Mouse (Mus musculus) hindbrain, embryonic 14.5 days (tissue): ENCODE measurements around the gene Ddx23. TPM values are rescaled to one million over a fixed set of nuclear protein-coding genes. Genes with fewer than 3 reads are reported as not detected.
A peak's percentile ranks its signal among the peaks of the same experiment; 100 is the strongest.

Source experiments
- ATAC-seq: fragments of 200-750 bp; cut with Nextera tagmentation; 2 replicates; pipeline ENCODE4 v1.8.0; 2017; ENCODE audit warnings: moderate number of reproducible peaks, mild to moderate bottlenecking, moderate TSS enrichment, moderate library complexity; ENCODE audit not compliant: low FRiP score
- DNase-seq: peaks from one replicate; pipeline ENCODE4 v3.0.0-alpha.2; 2015; ENCODE audit warnings: low spot score
- H3K27ac ChIP-seq: fragments of 300-500 bp; sonication (generic); 2 replicates; pipeline ENCODE4 v1.5.1; 2014; ENCODE audit warnings: mild to moderate bottlenecking, moderate library complexity
- H3K27me3 ChIP-seq: fragments of 300-500 bp; sonication (generic); 2 replicates; pipeline ENCODE4 v1.6.1; 2014; ENCODE audit warnings: mild to moderate bottlenecking, low read length, mixed read lengths; ENCODE audit not compliant: control insufficient read depth, insufficient read depth
- H3K36me3 ChIP-seq: fragments of 300-500 bp; sonication (generic); replicated peaks from 2 replicates; pipeline ENCODE4 v1.6.1; 2014; ENCODE audit not compliant: control insufficient read depth, insufficient read depth
- H3K4me1 ChIP-seq: fragments of 300-500 bp; sonication (generic); replicated peaks from 2 replicates; pipeline ENCODE4 v1.6.1; 2014; ENCODE audit warnings: antibody characterized with exemption, low read length, mixed read lengths; ENCODE audit not compliant: control insufficient read depth, insufficient read depth
- H3K4me2 ChIP-seq: fragments of 300-500 bp; sonication (generic); replicated peaks from 2 replicates; pipeline ENCODE4 v1.6.1; 2014; ENCODE audit warnings: mild to moderate bottlenecking, moderate library complexity
- H3K4me3 ChIP-seq: fragments of 300-500 bp; sonication (generic); replicated peaks from 2 replicates; pipeline ENCODE4 v1.5.1; 2014; ENCODE audit warnings: mild to moderate bottlenecking, low read length
- H3K9ac ChIP-seq: fragments of 300-500 bp; sonication (generic); 2 replicates; pipeline ENCODE4 v1.6.1; 2014
- H3K9me3 ChIP-seq: fragments of 300-500 bp; sonication (generic); 2 replicates; pipeline ENCODE4 v1.6.1; 2016; ENCODE audit warnings: low read length; ENCODE audit not compliant: control insufficient read depth
- WGBS: fragments of 180-500 bp; shearing (Covaris S2); extraction: QIAGEN DNeasy Blood & Tissue Kit; methylation state at CpG from one replicate; pipeline ENCODE4 v1.1.7; 2014; 5-methylcytosine and 5-hydroxymethylcytosine counted together
- polyA plus RNA-seq: library from polyadenylated mRNA; unstranded; fragments of >200 nt; fragmentation: Nextera tagmentation; extraction: Ambion mirVana; gene quantifications from 2 replicates; pipeline ENCODE4 v1.2.1, GENCODE M21; 2014

Gene Ddx23
- polyA plus RNA-seq, result 22.5 and 24.2 TPM in 2 replicates

- 5% methylated on average over 47 of the region's 48 CpGs for WGBS
- Histone ChIP-seq H3K4me3 (peak within 1 kb of the TSS; percentile 95), H3K9me3 (no peaks in the 10 kb centered on the region), H3K9ac (peak within 1 kb of the TSS; percentile 94), H3K4me2 (peak within 1 kb of the TSS; percentile 75), H3K27me3 (no peaks in the 10 kb centered on the region), H3K36me3 (peaks cover 11% of the 10 kb centered on the region), H3K4me1 (peaks cover 8% of the 10 kb centered on the region; the same call in 1 of the 2 replicates), H3K27ac (peak within 1 kb of the TSS; percentile 93)
- peak; percentile 95 for ATAC-seq
- DNase-seq, result peak; percentile 97
Observed at GRCm38 (mm10) chr15:98662567-98663545, at the start of gene Ddx23. Gene Ddx23, minus strand, starts transcription at chr15:98662894.

- Histone ChIP-seq H3K4me3 (no peak overlapping the region), H3K9me3 (no peaks in the 10 kb centered on the region), H3K4me1 (no peaks in the 10 kb centered on the region), H3K36me3 (no peaks in the 10 kb centered on the region), H3K9ac (no peak overlapping the region), H3K27ac (no peak overlapping the region), H3K27me3 (0 out of 2 replicates have a peak, but pooled peaks cover 3% of the 10 kb centered on the region), H3K4me2 (no peak overlapping the region)
- ATAC-seq (no peak), DNase-seq (peak; percentile 63)
- 21% methylated on average over 9 of the region's 9 CpGs for WGBS
Observed at GRCm38 (mm10) chr15:98710442-98710841, 47.7 kb upstream of the Ddx23 start.

- peak within 1 kb of the TSS; percentile 49 for H3K9ac ChIP-seq
- peak; percentile 86 for DNase-seq
- peak; percentile 69 for ATAC-seq
- H3K27ac ChIP-seq, result no peak within 1 kb of the TSS
- H3K4me2 ChIP-seq, result peak within 1 kb of the TSS; percentile 58
- H3K27me3 ChIP-seq, result peaks cover 3% of the 10 kb centered on the region; the same call in 1 of the 2 replicates
- peak within 1 kb of the TSS; percentile 37 for H3K4me3 ChIP-seq
- H3K9me3 ChIP-seq, result no peaks in the 10 kb centered on the region
- WGBS, result 21% methylated on average over 16 of the region's 16 CpGs
- H3K4me1 ChIP-seq, result no peaks in the 10 kb centered on the region
- no peaks in the 10 kb centered on the region for H3K36me3 ChIP-seq
Observed at GRCm38 (mm10) chr15:98707766-98708372, 45.2 kb upstream of the Ddx23 start, which contains the start of gene Ccdc65. Gene Ccdc65, plus strand, starts transcription at chr15:98708207.

- H3K4me1 ChIP-seq, result peaks cover 10% of the 10 kb centered on the region
- DNase-seq (no peak), ATAC-seq (no peak)
- WGBS, result 70% methylated on average over 9 of the region's 9 CpGs
- H3K9ac ChIP-seq, result no peak overlapping the region
- H3K4me2 ChIP-seq, result no peak overlapping the region
- no peaks in the 10 kb centered on the region for H3K9me3 ChIP-seq
- peaks cover 21% of the 10 kb centered on the region for H3K27me3 ChIP-seq
- H3K4me3 ChIP-seq, result no peak overlapping the region
- no peaks in the 10 kb centered on the region for H3K36me3 ChIP-seq
- H3K27ac ChIP-seq, result no peak overlapping the region
Observed at GRCm38 (mm10) chr15:98704312-98704711, 41.6 kb upstream of the Ddx23 start.

- peak; percentile 84 for DNase-seq
Observed at GRCm38 (mm10) chr15:98699190-98700105, 36.8 kb upstream of the Ddx23 start.

GRCm38 (mm10) chr15:98696216-98696615 is 33.5 kb upstream of the Ddx23 start:
- ATAC-seq (no peak), DNase-seq (no peak)
- H3K4me1 ChIP-seq, result peaks cover 22% of the 10 kb centered on the region
- H3K27ac ChIP-seq, result no peak overlapping the region
- 55% methylated on average over 8 of the region's 8 CpGs for WGBS
- no peak overlapping the region for H3K4me3 ChIP-seq
- H3K9ac ChIP-seq, result no peak overlapping the region
- no peaks in the 10 kb centered on the region for H3K36me3 ChIP-seq
- peaks cover 8% of the 10 kb centered on the region for H3K27me3 ChIP-seq
- no peak overlapping the region for H3K4me2 ChIP-seq
- no peaks in the 10 kb centered on the region for H3K9me3 ChIP-seq

More at GRCm38 (mm10) chr15:98699190-98700105, 36.8 kb upstream of the Ddx23 start:
- no peaks in the 10 kb centered on the region for H3K36me3 ChIP-seq
- H3K27me3 ChIP-seq, result peaks cover 21% of the 10 kb centered on the region
- peaks cover 12% of the 10 kb centered on the region for H3K4me1 ChIP-seq
- peak overlapping the region; percentile 69; the same call in 1 of the 2 replicates for H3K27ac ChIP-seq
- peak; percentile 89 for ATAC-seq
- H3K9ac ChIP-seq, result peak overlapping the region; percentile 55
- WGBS, result 3% methylated on average over 40 of the region's 40 CpGs
- H3K9me3 ChIP-seq, result no peaks in the 10 kb centered on the region
- peak overlapping the region; percentile 36 for H3K4me3 ChIP-seq
- H3K4me2 ChIP-seq, result peak overlapping the region; percentile 74

GRCm38 (mm10) chr15:98695726-98696125 is 33.0 kb upstream of the Ddx23 start:
- no peaks in the 10 kb centered on the region for H3K36me3 ChIP-seq
- H3K4me1 ChIP-seq, result peaks cover 27% of the 10 kb centered on the region
- WGBS, result 51% methylated on average over 9 of the region's 9 CpGs
- no peak overlapping the region for H3K9ac ChIP-seq
- no peak overlapping the region for H3K27ac ChIP-seq
- H3K27me3 ChIP-seq, result peaks cover 3% of the 10 kb centered on the region
- H3K4me3 ChIP-seq, result no peak overlapping the region
- no peak for DNase-seq
- H3K9me3 ChIP-seq, result no peaks in the 10 kb centered on the region
- no peak overlapping the region for H3K4me2 ChIP-seq
- ATAC-seq, result no peak

GRCm38 (mm10) chr15:98692171-98692715 is 29.5 kb upstream of the Ddx23 start:
- Histone ChIP-seq H3K4me1 (peaks cover 16% of the 10 kb centered on the region), H3K36me3 (no peaks in the 10 kb centered on the region), H3K27me3 (no peaks in the 10 kb centered on the region), H3K27ac (no peak overlapping the region), H3K9me3 (no peaks in the 10 kb centered on the region), H3K4me2 (no peak overlapping the region), H3K4me3 (no peak overlapping the region), H3K9ac (no peak overlapping the region)
- ATAC-seq (no peak), DNase-seq (no peak)
- WGBS, result 51% methylated on average over 11 of the region's 11 CpGs
